Mouse (Mus musculus) spleen, postnatal 4 days (tissue): ENCODE data around the gene Nr2c2ap.

Experiments used
- DNase-seq, 2 experiments: peaks; one replicate each; pipeline ENCODE4 v3.0.0; 2022; ENCODE audit warnings: low spot score in 2 of 2

Gene Nr2c2ap

GRCm38 (mm10) chr8:70160015-70160414 lies 28.9 kb downstream of the Nr2c2ap start:
- DNase-seq, result peak; percentile 51 to 71

- no peak for DNase-seq
Measured at GRCm38 (mm10) chr8:70163316-70163715, 32.2 kb downstream of the Nr2c2ap start.

DNA sequence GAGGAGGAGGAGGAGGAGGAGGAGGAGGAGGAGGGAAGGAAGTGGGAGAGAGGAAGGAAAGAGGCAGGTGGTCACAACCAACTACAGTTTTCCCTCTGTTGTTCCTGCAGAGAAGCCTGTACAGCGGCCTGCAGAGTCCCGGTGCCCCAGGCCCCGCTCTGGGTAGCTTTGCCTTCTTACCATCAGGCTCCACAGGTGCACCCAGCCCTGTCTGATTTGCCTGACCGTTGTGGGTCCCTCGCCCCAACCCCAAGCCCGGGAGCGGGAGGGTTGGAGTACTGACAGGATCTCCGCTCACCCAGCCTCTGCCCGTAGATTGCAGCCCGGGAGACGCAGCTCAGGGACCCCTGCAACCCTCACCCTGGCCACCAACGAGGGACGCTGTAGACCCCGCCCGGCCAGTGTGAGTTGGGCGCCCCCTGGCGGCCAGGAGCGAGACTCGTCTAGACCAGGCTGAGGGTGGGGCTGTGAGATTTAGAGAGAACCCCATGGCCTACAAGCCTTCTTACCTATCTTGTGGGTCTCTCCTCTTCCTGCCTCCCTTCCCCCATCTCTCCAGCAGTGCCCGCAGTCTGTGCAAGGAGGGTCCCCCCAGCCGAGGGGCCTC lies 35.5 kb downstream of the Nr2c2ap start:
- DNase-seq, result peak; percentile 73 to 94

- DNase-seq, result no peak
Measured at GRCm38 (mm10) chr8:70170116-70170515, 39.0 kb downstream of the Nr2c2ap start.

DNA sequence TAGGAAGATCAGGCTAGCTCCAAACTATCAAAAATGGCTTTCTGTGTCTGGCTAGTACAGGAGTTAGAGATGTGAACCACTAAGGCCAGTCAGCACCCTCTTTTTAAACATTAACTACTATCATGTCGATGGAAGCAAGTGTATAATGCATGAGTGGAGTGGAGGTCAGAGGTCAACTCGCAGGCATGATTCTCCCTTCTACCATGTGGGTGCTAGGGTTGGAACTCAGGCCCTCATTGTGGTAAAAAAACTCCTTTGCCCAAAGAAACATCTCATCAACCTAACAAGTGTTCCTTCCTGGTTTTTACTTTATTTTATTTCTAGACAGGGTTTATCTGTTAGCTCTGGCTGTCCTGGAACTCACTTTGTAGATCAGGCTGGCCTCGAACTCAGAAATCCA lies 39.6 kb downstream of the Nr2c2ap start:
- no peak for DNase-seq

DNA sequence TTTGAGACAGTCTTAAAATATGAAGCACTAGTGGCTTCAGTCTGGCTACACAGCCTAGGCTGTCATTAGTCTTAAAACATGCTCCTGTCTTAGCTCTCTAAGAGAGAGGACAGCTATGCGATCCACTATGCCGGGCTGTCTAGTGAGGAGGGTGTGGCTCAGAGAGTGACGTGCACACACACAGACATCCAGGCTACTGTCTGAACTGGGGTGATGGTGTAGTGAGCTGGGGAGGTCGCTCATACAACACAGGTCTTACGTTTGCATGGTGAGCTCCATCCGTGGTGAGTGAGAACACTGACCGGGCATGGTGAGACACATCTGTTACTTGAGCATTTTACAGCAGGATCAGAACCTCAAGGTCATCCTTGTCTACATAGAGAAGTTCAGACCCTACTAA lies 40.1 kb downstream of the Nr2c2ap start:
- no peak for DNase-seq

GRCm38 (mm10) chr8:70172043-70172681 lies 41.0 kb downstream of the Nr2c2ap start, which contains the start of gene Tmem161a:
TSS of gene Tmem161a (plus strand) at chr8:70172356.
- peak; percentile 88 to 91 for DNase-seq

GRCm38 (mm10) chr8:70173320-70173719 lies 42.2 kb downstream of the Nr2c2ap start:
- DNase-seq, result no peak

- no peak for DNase-seq
Measured at GRCm38 (mm10) chr8:70174079-70174478, 42.9 kb downstream of the Nr2c2ap start.

- DNase-seq, result no peak
Measured at GRCm38 (mm10) chr8:70178231-70178630, 47.1 kb downstream of the Nr2c2ap start.

DNA sequence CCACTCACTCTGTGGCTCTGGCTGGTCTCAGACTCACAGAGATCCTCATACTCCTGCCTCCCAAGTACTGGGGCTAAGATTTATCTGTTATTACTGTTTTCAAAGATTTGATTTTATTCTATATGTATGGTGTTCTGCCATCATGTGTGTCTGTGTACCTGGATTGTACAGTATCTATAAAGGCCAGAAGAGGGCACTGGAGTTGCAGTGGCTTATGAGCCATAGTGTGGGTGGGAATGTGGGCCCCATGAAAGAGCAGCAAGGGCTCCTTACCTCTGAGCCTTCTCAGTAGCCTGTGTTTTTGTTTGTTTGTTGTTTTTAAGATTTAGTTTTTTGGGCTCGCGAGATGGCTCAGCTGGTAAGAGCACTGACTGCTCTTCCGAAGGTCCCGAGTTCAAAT lies 47.9 kb downstream of the Nr2c2ap start:
- no peak for DNase-seq

DNA sequence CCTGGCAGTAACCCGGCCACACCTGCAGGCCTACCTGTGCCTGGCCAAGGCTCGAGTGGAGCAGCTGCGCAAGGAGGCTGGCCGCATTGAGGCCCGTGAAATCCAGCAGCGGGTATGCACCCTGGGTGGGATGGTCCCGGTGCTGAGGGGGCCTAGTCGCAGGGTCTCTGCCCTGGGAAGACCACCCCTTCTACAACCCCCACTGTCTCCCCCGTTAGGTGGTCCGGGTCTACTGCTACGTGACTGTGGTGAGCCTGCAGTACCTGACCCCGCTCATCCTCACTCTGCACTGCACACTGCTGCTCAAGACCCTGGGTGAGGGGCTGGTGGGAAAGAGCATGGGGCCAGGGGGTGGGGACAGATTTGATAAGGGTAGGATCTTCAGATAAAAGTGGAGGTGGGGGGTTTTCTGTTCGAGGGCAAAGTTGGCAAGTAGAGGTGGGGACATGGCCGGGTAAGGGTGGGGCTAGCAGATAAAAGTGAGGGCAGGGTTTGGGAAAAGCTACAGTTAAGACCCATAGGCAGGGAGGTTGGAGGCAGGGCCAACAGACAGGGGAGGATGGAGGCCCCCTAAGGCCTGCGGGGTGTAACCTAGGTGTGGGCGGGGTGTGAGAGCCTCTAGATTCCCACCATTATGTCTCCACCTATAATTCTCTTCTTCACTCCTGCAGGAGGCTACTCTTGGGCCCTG lies 50.2 kb downstream of the Nr2c2ap start:
- DNase-seq, result no peak

GRCm38 (mm10) chr8:70181903-70182252 lies 50.7 kb downstream of the Nr2c2ap start:
- no peak for DNase-seq

DNA sequence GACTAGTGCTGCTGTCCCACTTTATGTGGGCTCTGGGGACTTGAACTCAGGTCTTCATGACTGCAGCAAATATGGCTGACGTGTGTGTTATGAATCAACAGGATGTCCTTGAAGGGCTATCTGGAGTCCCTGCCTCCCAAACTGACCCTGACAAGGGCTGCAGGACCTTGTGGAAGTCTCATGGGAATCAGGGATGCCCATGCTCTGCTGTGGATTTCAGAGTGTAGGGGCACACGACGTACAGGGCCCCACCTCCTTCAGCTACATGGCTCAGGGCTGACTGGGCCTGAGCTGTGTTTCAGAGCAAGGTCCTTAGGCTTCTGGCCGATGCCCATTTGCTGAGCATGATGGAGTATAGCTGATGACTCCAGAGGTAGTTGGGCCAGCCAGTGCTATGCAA lies 52.1 kb downstream of the Nr2c2ap start:
- DNase-seq, result no peak
